29 mouse cellular contexts compared by ENCODE assay signal in the genomic region with DNA sequence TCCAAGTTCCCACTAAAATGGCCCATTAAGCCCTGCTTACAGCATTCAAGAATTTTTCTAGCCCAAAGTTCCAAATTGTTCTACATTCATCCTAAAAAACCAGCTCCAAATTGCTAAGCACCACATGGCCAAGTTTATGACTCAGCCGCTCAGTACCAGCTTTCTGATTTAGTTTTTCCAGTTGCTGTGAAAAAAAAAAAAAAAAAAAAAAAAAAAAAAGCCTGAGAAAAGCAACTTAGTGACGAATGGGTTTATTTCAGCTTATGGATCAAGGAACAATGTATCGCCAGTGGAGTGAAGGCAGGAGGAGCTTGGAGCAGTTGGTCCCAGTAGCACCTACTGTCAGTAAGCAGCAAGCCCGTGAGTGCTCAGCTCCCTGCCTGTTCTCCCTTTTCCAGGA. TPM values are rescaled to one million over a fixed set of nuclear protein-coding genes. Genes with fewer than 3 reads are reported as not detected.
A peak's percentile ranks its signal among the peaks of the same experiment; 100 is the strongest.
DNase-seq lines count a peak whose midpoint lies in the region.
"Had no signal": no experiment of that assay in that cellular context is flagged by ENCODE, and none has a peak within 500 bp of the region (broad histone marks: within the 10 kb centered on the region; RNA-seq: fewer than 3 reads in every experiment).

No protein-coding gene starts in this region.

- DNase-seq in frontal cortex, adult 2 months (ENCODE audit: extremely low spot score in 1 of 2, low spot score in 1 of 2): peak; percentile 54 to 76
- no peak for DNase-seq in frontal cortex, postnatal 25 days (ENCODE audit: low spot score in 2 of 2)
- peak; percentile 70 for DNase-seq in right cerebral cortex, adult 18-20 months
- DNase-seq in right cerebral cortex, postnatal 25 days: no peak
- DNase-seq in layer of hippocampus, adult 9-10 months (ENCODE audit: low spot score): peak; percentile 31
- DNase-seq in telencephalon, adult 2 months (ENCODE audit: low read depth, low spot score): peak; percentile 91
- DNase-seq in cerebellum, adult 9-11 months: no peak
- DNase-seq in lung, postnatal 14 days: no peak
- DNase-seq: adrenal gland, adult 2 months; cerebellum, adult 11 months; cerebellum, postnatal 14 days; embryo, embryonic 11 days; gastrocnemius, postnatal 25 days; kidney, adult 11 months had no signal

RNA-seq across cellular contexts. Expression of a gene that starts 21.3 kb away (rescaled TPM):
- polyA plus RNA-seq in frontal cortex, adult 2 months (2012; rRNA removed): 0.15 TPM in 1 of 2 replicates, not detected in the other
- polyA plus RNA-seq: adrenal gland, adult 2 months; brain, embryonic 14.5 days; embryonic facial prominence, embryonic 15.5 days; forebrain, embryonic 10.5 days; hindbrain, embryonic 10.5 days; kidney, embryonic 16.5 days; large intestine, adult 2 months; limb, embryonic 13.5 days; liver, embryonic 14.5 days; lung, embryonic 15.5 days; macrophage; midbrain, embryonic 13.5 days; neural tube, embryonic 12.5 days; stomach, embryonic 16.5 days; thymus, postnatal 0 days; urinary bladder, adult 2 months had no signal

RNA-seq across cellular contexts. Expression of a gene that starts 55.1 kb away (rescaled TPM):
- 177 and 178 TPM in 2 replicates for polyA plus RNA-seq in frontal cortex, adult 2 months (2012; rRNA removed)

Comparison
In these comparisons a context has a peak if more than half of its experiments do, and no peak if none do; other contexts are left out.
1. DNase-seq: peak in frontal cortex, adult 2 months (2 of 2), right cerebral cortex, adult 18-20 months (single experiment), layer of hippocampus, adult 9-10 months (single experiment) and telencephalon, adult 2 months (single experiment); none in frontal cortex, postnatal 25 days (0 of 2), right cerebral cortex, postnatal 25 days (single experiment), cerebellum, adult 9-11 months (single experiment) and lung, postnatal 14 days (single experiment).